20 mouse cellular contexts compared by ENCODE assay signal in the genomic region with DNA sequence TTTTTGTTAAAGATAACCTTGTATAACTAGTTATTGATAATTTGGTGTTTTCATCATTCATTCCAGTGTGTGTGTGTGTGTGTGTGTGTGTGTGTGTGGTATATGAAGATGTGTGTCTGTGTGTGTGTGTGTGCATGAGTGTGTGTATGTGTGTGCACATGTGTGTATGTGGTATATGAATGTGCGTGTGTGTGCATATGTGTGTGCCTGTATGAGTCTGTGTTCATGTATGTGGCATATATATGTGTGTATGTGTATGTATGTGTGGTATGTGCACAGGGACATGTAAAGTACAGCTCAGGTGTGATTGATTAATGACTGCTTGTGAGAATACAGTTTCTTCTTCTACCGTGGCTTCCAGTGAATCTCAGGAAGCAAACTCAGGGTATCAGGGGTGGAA. TPM values are rescaled to one million over a fixed set of nuclear protein-coding genes. Genes with fewer than 3 reads are reported as not detected.
DNase-seq lines count a peak whose midpoint lies in the region; ATAC-seq and TF ChIP-seq lines count a peak whose summit lies in the region.
"Had no signal": no experiment of that assay in that cellular context is flagged by ENCODE, and none has a peak within 500 bp of the region (broad histone marks: within the 10 kb centered on the region; RNA-seq: fewer than 3 reads in every experiment).

No protein-coding gene starts in this region.

- no peak for TF ChIP-seq CTCF in forebrain, postnatal 0 days (IDR thresholded peaks at IDR 0.05; ENCODE audit: low read depth)

- H3K4me1 ChIP-seq in forebrain, embryonic 13.5 days, result peaks cover 8% of the 10 kb centered on the region
- H3K4me1 ChIP-seq in forebrain, postnatal 0 days (ENCODE audit: insufficient read depth), result no peaks in the 10 kb centered on the region
- H3K4me1 ChIP-seq in limb, embryonic 12.5 days (replicated peaks), result peaks cover 10% of the 10 kb centered on the region
- H3K4me1 ChIP-seq in limb, embryonic 10.5 days, result peaks cover 38% of the 10 kb centered on the region
- H3K4me1 ChIP-seq in neural tube, embryonic 13.5 days (replicated peaks), result peaks cover 20% of the 10 kb centered on the region

- no peak overlapping the region for H3K27ac ChIP-seq in forebrain, embryonic 13.5 days
- no peak overlapping the region for H3K27ac ChIP-seq in forebrain, postnatal 0 days (ENCODE audit: low read depth, low read length)
- no peak overlapping the region for H3K27ac ChIP-seq in limb, embryonic 12.5 days
- no peak overlapping the region for H3K27ac ChIP-seq in limb, embryonic 10.5 days
- no peak overlapping the region for H3K27ac ChIP-seq in neural tube, embryonic 13.5 days (replicated peaks)
- H3K27ac ChIP-seq: embryonic facial prominence, embryonic 13.5 days; heart, adult 2 months; heart, embryonic 10.5 days; heart, embryonic 13.5 days; hindbrain, embryonic 14.5 days; hindbrain, postnatal 0 days had no signal

- 0 out of 2 replicates have a peak, but pooled peaks cover 5% of the 10 kb centered on the region for H3K27me3 ChIP-seq in forebrain, embryonic 13.5 days
- no peaks in the 10 kb centered on the region for H3K27me3 ChIP-seq in forebrain, postnatal 0 days (ENCODE audit: insufficient read depth, low read length)
- H3K27me3 ChIP-seq in limb, embryonic 12.5 days, result no peaks in the 10 kb centered on the region
- H3K27me3 ChIP-seq in limb, embryonic 10.5 days (ENCODE audit: low read depth, poor library complexity, severe bottlenecking), result no peaks in the 10 kb centered on the region
- peaks cover 10% of the 10 kb centered on the region; the same call in 1 of the 2 replicates for H3K27me3 ChIP-seq in neural tube, embryonic 13.5 days
- H3K27me3 ChIP-seq: embryonic facial prominence, embryonic 13.5 days; heart, embryonic 13.5 days had no signal

- peak; percentile 25; the same call in 1 of the 2 replicates for ATAC-seq in forebrain, embryonic 13.5 days
- ATAC-seq in forebrain, postnatal 0 days, result no peak
- peak; percentile 21; the same call in 1 of the 2 replicates for ATAC-seq in limb, embryonic 12.5 days (ENCODE audit: insufficient number of reproducible peaks, insufficient read depth, low FRiP score, low TSS enrichment, low read depth)
- ATAC-seq in neural tube, embryonic 13.5 days (ENCODE audit: low read depth), result peak; percentile 56; the same call in 1 of the 2 replicates
- ATAC-seq: CD4-positive, CD25-positive, alpha-beta regulatory T cell, adult 4 months; inflammation-experienced regulatory T-cells, adult 6 months had no signal

- no peak overlapping the region for H3K4me3 ChIP-seq in forebrain, embryonic 13.5 days
- H3K4me3 ChIP-seq in forebrain, postnatal 0 days (ENCODE audit: low read depth, low read length), result no peak overlapping the region
- H3K4me3 ChIP-seq in limb, embryonic 12.5 days (replicated peaks), result no peak overlapping the region
- H3K4me3 ChIP-seq in limb, embryonic 10.5 days, result no peak overlapping the region
- no peak overlapping the region for H3K4me3 ChIP-seq in neural tube, embryonic 13.5 days
- H3K4me3 ChIP-seq: embryonic facial prominence, embryonic 13.5 days; erythroblast, embryonic 14.5 days; heart, adult 2 months; heart, embryonic 10.5 days; heart, embryonic 13.5 days had no signal

- H3K36me3 ChIP-seq in forebrain, embryonic 13.5 days (ENCODE audit: poor library complexity, severe bottlenecking), result no peaks in the 10 kb centered on the region
- no peaks in the 10 kb centered on the region for H3K36me3 ChIP-seq in forebrain, postnatal 0 days (ENCODE audit: insufficient read depth)
- H3K36me3 ChIP-seq in limb, embryonic 12.5 days, result no peaks in the 10 kb centered on the region
- H3K36me3 ChIP-seq in limb, embryonic 10.5 days, result no peaks in the 10 kb centered on the region
- H3K36me3 ChIP-seq in neural tube, embryonic 13.5 days, result no peaks in the 10 kb centered on the region
- H3K36me3 ChIP-seq: embryonic facial prominence, embryonic 13.5 days; heart, embryonic 10.5 days; heart, embryonic 13.5 days had no signal

- no peak overlapping the region for H3K4me2 ChIP-seq in forebrain, embryonic 13.5 days
- no peak overlapping the region for H3K4me2 ChIP-seq in forebrain, postnatal 0 days (ENCODE audit: low read depth)
- H3K4me2 ChIP-seq in limb, embryonic 12.5 days, result no peak overlapping the region
- no peak overlapping the region for H3K4me2 ChIP-seq in neural tube, embryonic 13.5 days
- H3K4me2 ChIP-seq: embryonic facial prominence, embryonic 13.5 days; heart, embryonic 13.5 days; hindbrain, embryonic 14.5 days had no signal

- no peaks in the 10 kb centered on the region for H3K9me3 ChIP-seq in forebrain, embryonic 13.5 days (replicated peaks)
- H3K9me3 ChIP-seq in forebrain, postnatal 0 days (ENCODE audit: low read length), result no peaks in the 10 kb centered on the region
- H3K9me3 ChIP-seq in limb, embryonic 12.5 days, result no peaks in the 10 kb centered on the region
- H3K9me3 ChIP-seq in limb, embryonic 10.5 days (replicated peaks), result no peaks in the 10 kb centered on the region
- H3K9me3 ChIP-seq in neural tube, embryonic 13.5 days, result no peaks in the 10 kb centered on the region
- H3K9me3 ChIP-seq: embryonic facial prominence, embryonic 13.5 days; heart, embryonic 10.5 days; heart, embryonic 13.5 days had no signal

- WGBS in forebrain, embryonic 13.5 days, result 90% methylated on average over 2 of the region's 2 CpGs
- WGBS in forebrain, postnatal 0 days, result 93% methylated on average over 2 of the region's 2 CpGs
- 70% methylated on average over 2 of the region's 2 CpGs for WGBS in limb, embryonic 12.5 days
- 82% methylated on average over 2 of the region's 2 CpGs for WGBS in limb, embryonic 10.5 days
- 80% methylated on average over 2 of the region's 2 CpGs for WGBS in neural tube, embryonic 13.5 days

- DNase-seq in forebrain, postnatal 0 days, result no peak
- no peak for DNase-seq in limb, embryonic 10.5 days (ENCODE audit: low spot score)
- DNase-seq in neural tube, embryonic 10.5 days (ENCODE audit: extremely low spot score, low spot score), result no peak
- DNase-seq: adrenal gland, adult 2 months; cerebellum, adult 11-12 months; cerebellum, adult 8-10 months; gastrocnemius, postnatal 36 days; heart, adult 2 months had no signal

- H3K9ac ChIP-seq in forebrain, embryonic 13.5 days, result no peak overlapping the region
- no peak overlapping the region for H3K9ac ChIP-seq in forebrain, postnatal 0 days
- H3K9ac ChIP-seq in limb, embryonic 12.5 days (replicated peaks), result no peak overlapping the region
- no peak overlapping the region for H3K9ac ChIP-seq in neural tube, embryonic 13.5 days
- H3K9ac ChIP-seq: embryonic facial prominence, embryonic 13.5 days; heart, embryonic 13.5 days; hindbrain, embryonic 14.5 days had no signal

RNA-seq across cellular contexts. Expression of gene Spry2, which starts 28.7 kb away (rescaled TPM):
- 21.4 and 27.4 TPM in 2 replicates for polyA plus RNA-seq in forebrain, embryonic 13.5 days (2015; fragmentation: Nextera tagmentation; extraction: Ambion mirVana)
- 22.8 and 26.3 TPM in 2 replicates for total RNA-seq in forebrain, postnatal 0 days (2014; rRNA removed)
- 49.9 and 56.7 TPM in 2 replicates for polyA plus RNA-seq in forebrain, postnatal 0 days (2015; fragmentation: Nextera tagmentation; extraction: Ambion mirVana)
- 61.0 and 80.3 TPM in 2 replicates for polyA plus RNA-seq in limb, embryonic 12.5 days (2016; fragmentation: Nextera tagmentation; extraction: Ambion mirVana)
- 36.2 and 43.4 TPM in 2 replicates for polyA plus RNA-seq in limb, embryonic 10.5 days (2016; fragmentation: Nextera tagmentation; extraction: Ambion mirVana)
- polyA plus RNA-seq in neural tube, embryonic 13.5 days (2015; fragmentation: Nextera tagmentation; extraction: Ambion mirVana), result 37.1 and 40.5 TPM in 2 replicates
- total RNA-seq: MEL had no signal
- polyA plus RNA-seq: erythroblast, embryonic 14.5 days had no signal
